Mouse (Mus musculus) hindbrain, embryonic 12.5 days (tissue): Measurements from ENCODE around the gene Mapk8ip2. TPM values are rescaled to one million over a fixed set of nuclear protein-coding genes. Genes with fewer than 3 reads are reported as not detected.

Experiments
- polyA plus RNA-seq: library from polyadenylated mRNA; unstranded; fragments of >200 nt; fragmentation: Nextera tagmentation; extraction: Ambion mirVana; gene quantifications from 2 replicates; pipeline ENCODE4 v1.2.1, GENCODE M21; 2016

The Mapk8ip2 gene
- polyA plus RNA-seq, 1 experiment from 2014 or later = 53.3 TPM

Other genes starting within 250 kb of the Mapk8ip2 start
- gene Ppp6r2, start 242.4 kb upstream of the Mapk8ip2 start, polyA plus RNA-seq = 62.3 and 65.2 TPM in 2 replicates
- gene Sbf1, start 138.6 kb upstream of the Mapk8ip2 start, polyA plus RNA-seq = 81.1 and 95.5 TPM in 2 replicates
- not detected in 2 replicates for gene Adm2, start 131.2 kb upstream of the Mapk8ip2 start, polyA plus RNA-seq
- gene Miox, start 119.5 kb upstream of the Mapk8ip2 start, polyA plus RNA-seq = not detected in 2 replicates
- 42.5 and 47.3 TPM in 2 replicates for gene Lmf2, start 98.3 kb upstream of the Mapk8ip2 start, polyA plus RNA-seq
- gene Ncaph2, start 98.2 kb upstream of the Mapk8ip2 start, polyA plus RNA-seq = 140 and 151 TPM in 2 replicates
- 4.9 and 6.5 TPM in 2 replicates for gene Sco2, start 80.1 kb upstream of the Mapk8ip2 start, polyA plus RNA-seq
- gene Tymp, start 76.9 kb upstream of the Mapk8ip2 start, polyA plus RNA-seq = 1.4 and 1.6 TPM in 2 replicates
- gene Odf3b, start 74.6 kb upstream of the Mapk8ip2 start, polyA plus RNA-seq = 2.6 and 3.2 TPM in 2 replicates
- not detected in 2 replicates for gene Klhdc7b, start 69.0 kb upstream of the Mapk8ip2 start, polyA plus RNA-seq
- gene Syce3, start 43.4 kb upstream of the Mapk8ip2 start, polyA plus RNA-seq = not detected in 2 replicates
- 1.2 TPM in 2 replicates for gene Cpt1b, start 28.1 kb upstream of the Mapk8ip2 start, polyA plus RNA-seq
- 4.1 and 4.6 TPM in 2 replicates for gene C730034F03Rik, start 24.3 kb upstream of the Mapk8ip2 start, polyA plus RNA-seq
- not detected in 2 replicates for gene Gm44502, start 24.2 kb upstream of the Mapk8ip2 start, polyA plus RNA-seq
- 67.4 and 72.0 TPM in 2 replicates for gene Chkb, start 24.0 kb upstream of the Mapk8ip2 start, polyA plus RNA-seq
- gene Arsa, start 23.5 kb downstream of the Mapk8ip2 start, polyA plus RNA-seq = 19.5 and 19.8 TPM in 2 replicates
- gene Shank3, start 45.7 kb downstream of the Mapk8ip2 start, polyA plus RNA-seq = 7.5 and 8.1 TPM in 2 replicates
- gene Acr, start 114.4 kb downstream of the Mapk8ip2 start, polyA plus RNA-seq = 1.2 and 1.3 TPM in 2 replicates
- gene Rabl2, start 138.0 kb downstream of the Mapk8ip2 start, polyA plus RNA-seq = 61.3 and 71.5 TPM in 2 replicates